Mouse (Mus musculus) heart, embryonic 12.5 days (tissue): ENCODE measurements at regions not wholly inside any gene's neighbourhood (a gene's known extent, or its start where the extent isn't known, plus 50 kb on each side); places are given as distances from the start of the nearest gene placed in this dataset.

Experiments used
- ATAC-seq: fragments of 200-750 bp; cut with Nextera tagmentation; 2 replicates; pipeline ENCODE4 v1.8.0; 2017; ENCODE audit warnings: moderate TSS enrichment, moderate library complexity; ENCODE audit not compliant: insufficient number of reproducible peaks, low FRiP score
- H3K27ac ChIP-seq: fragments of 300-500 bp; sonication (generic); 2 replicates; pipeline ENCODE4 v1.5.1; 2016; ENCODE audit warnings: mild to moderate bottlenecking, moderate library complexity; ENCODE audit not compliant: poor library complexity, severe bottlenecking
- H3K27me3 ChIP-seq: fragments of 300-500 bp; sonication (generic); replicated peaks from 2 replicates; pipeline ENCODE4 v1.6.1; 2016; ENCODE audit warnings: mild to moderate bottlenecking, moderate library complexity
- H3K36me3 ChIP-seq: fragments of 300-500 bp; sonication (generic); 2 replicates; pipeline ENCODE4 v1.6.1; 2016; ENCODE audit warnings: mild to moderate bottlenecking, moderate library complexity
- H3K4me1 ChIP-seq: fragments of 300-500 bp; sonication (generic); replicated peaks from 2 replicates; pipeline ENCODE4 v1.6.1; 2016; ENCODE audit warnings: mild to moderate bottlenecking
- H3K4me2 ChIP-seq: fragments of 300-500 bp; sonication (generic); 2 replicates; pipeline ENCODE4 v1.6.1; 2016; ENCODE audit warnings: mild to moderate bottlenecking, moderate library complexity
- H3K4me3 ChIP-seq: fragments of 300-500 bp; sonication (generic); 2 replicates; pipeline ENCODE4 v1.5.1; 2016; ENCODE audit warnings: mild to moderate bottlenecking
- H3K9ac ChIP-seq: fragments of 300-500 bp; sonication (generic); 2 replicates; pipeline ENCODE4 v1.6.1; 2016; ENCODE audit warnings: mild to moderate bottlenecking, moderate library complexity
- H3K9me3 ChIP-seq: fragments of 300-500 bp; sonication (generic); replicated peaks from 2 replicates; pipeline ENCODE4 v1.6.1; 2016; ENCODE audit warnings: mild to moderate bottlenecking, moderate library complexity
- WGBS: fragments of 180-500 bp; shearing (Covaris S2); methylation state at CpG from one replicate; pipeline ENCODE4 v1.1.7; 2016; 5-methylcytosine and 5-hydroxymethylcytosine counted together

- 39% methylated on average over 5 of the region's 5 CpGs for WGBS
Observed at GRCm38 (mm10) chr6:140278750-140279149, 145.1 kb upstream of the Plekha5 start.

GRCm38 (mm10) chr6:140270592-140270991 lies 153.3 kb upstream of the Plekha5 start:
- no peaks in the 10 kb centered on the region for H3K36me3 ChIP-seq
- H3K9me3 ChIP-seq, result no peaks in the 10 kb centered on the region
- 85% methylated on average over 6 of the region's 6 CpGs for WGBS
- no peak overlapping the region for H3K4me3 ChIP-seq
- H3K4me1 ChIP-seq, result no peaks in the 10 kb centered on the region
- H3K27me3 ChIP-seq, result no peaks in the 10 kb centered on the region
- no peak for ATAC-seq
- no peak overlapping the region for H3K9ac ChIP-seq
- H3K27ac ChIP-seq, result no peak overlapping the region
- H3K4me2 ChIP-seq, result no peak overlapping the region

More at GRCm38 (mm10) chr6:140278750-140279149, 145.1 kb upstream of the Plekha5 start:
- Histone ChIP-seq H3K36me3 (no peaks in the 10 kb centered on the region), H3K9ac (no peak overlapping the region), H3K9me3 (no peaks in the 10 kb centered on the region), H3K4me2 (no peak overlapping the region), H3K4me1 (peaks cover 19% of the 10 kb centered on the region), H3K4me3 (no peak overlapping the region), H3K27ac (no peak overlapping the region), H3K27me3 (no peaks in the 10 kb centered on the region)
- ATAC-seq, result no peak

- H3K27me3 ChIP-seq, result no peaks in the 10 kb centered on the region
- no peak for ATAC-seq
- WGBS, result 40% methylated on average over 11 of the region's 11 CpGs
- no peaks in the 10 kb centered on the region for H3K36me3 ChIP-seq
- H3K27ac ChIP-seq, result no peak overlapping the region
- no peaks in the 10 kb centered on the region for H3K9me3 ChIP-seq
- no peak overlapping the region for H3K4me2 ChIP-seq
- no peaks in the 10 kb centered on the region for H3K4me1 ChIP-seq
- H3K9ac ChIP-seq, result no peak overlapping the region
- no peak overlapping the region for H3K4me3 ChIP-seq
Observed at GRCm38 (mm10) chr6:140268315-140269070, 155.4 kb upstream of the Plekha5 start.

DNA sequence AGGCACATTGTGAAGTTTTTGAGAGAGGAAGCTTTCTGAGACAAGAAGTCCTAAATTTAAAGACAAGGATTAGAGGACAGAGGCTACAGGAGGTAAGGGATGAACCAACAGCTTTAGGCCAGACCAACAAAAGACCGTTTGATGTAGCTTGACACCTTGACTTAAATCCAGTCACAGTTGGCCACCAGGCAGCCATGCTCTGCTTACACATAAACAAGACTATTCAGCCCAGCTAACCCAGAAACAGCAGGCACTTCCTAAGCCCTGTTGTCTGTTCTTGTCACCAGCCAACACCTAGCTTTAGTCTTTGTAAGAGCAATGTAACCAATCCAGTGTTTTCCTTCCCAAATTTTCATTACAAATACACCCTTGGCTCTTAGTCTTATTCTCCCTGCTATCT lies 159.9 kb upstream of the Plekha5 start:
- Histone ChIP-seq H3K4me1 (no peaks in the 10 kb centered on the region), H3K27me3 (no peaks in the 10 kb centered on the region), H3K4me3 (no peak overlapping the region), H3K36me3 (no peaks in the 10 kb centered on the region), H3K9ac (no peak overlapping the region), H3K9me3 (no peaks in the 10 kb centered on the region), H3K4me2 (no peak overlapping the region), H3K27ac (no peak overlapping the region)
- no peak for ATAC-seq
- 30% methylated on average over 1 of the region's 1 CpGs for WGBS

- WGBS, result 79% methylated on average over 1 of the region's 1 CpGs
- Histone ChIP-seq H3K9me3 (no peaks in the 10 kb centered on the region), H3K4me3 (no peak overlapping the region), H3K4me2 (no peak overlapping the region), H3K36me3 (no peaks in the 10 kb centered on the region), H3K4me1 (no peaks in the 10 kb centered on the region), H3K9ac (no peak overlapping the region), H3K27ac (no peak overlapping the region), H3K27me3 (no peaks in the 10 kb centered on the region)
- no peak for ATAC-seq
Observed at GRCm38 (mm10) chr6:140261813-140262212, 162.0 kb upstream of the Plekha5 start.

GRCm38 (mm10) chr6:140258761-140259160 lies 165.1 kb upstream of the Plekha5 start:
- H3K9ac ChIP-seq, result no peak overlapping the region
- no peak overlapping the region for H3K27ac ChIP-seq
- ATAC-seq, result no peak
- no peaks in the 10 kb centered on the region for H3K4me1 ChIP-seq
- WGBS, result 74% methylated on average over 3 of the region's 3 CpGs
- H3K4me3 ChIP-seq, result no peak overlapping the region
- no peak overlapping the region for H3K4me2 ChIP-seq
- H3K9me3 ChIP-seq, result no peaks in the 10 kb centered on the region
- no peaks in the 10 kb centered on the region for H3K27me3 ChIP-seq
- no peaks in the 10 kb centered on the region for H3K36me3 ChIP-seq

- Histone ChIP-seq H3K27me3 (no peaks in the 10 kb centered on the region), H3K9ac (no peak overlapping the region), H3K9me3 (no peaks in the 10 kb centered on the region), H3K27ac (no peak overlapping the region), H3K4me3 (no peak overlapping the region), H3K4me1 (no peaks in the 10 kb centered on the region), H3K36me3 (no peaks in the 10 kb centered on the region), H3K4me2 (no peak overlapping the region)
- 84% methylated on average over 5 of the region's 5 CpGs for WGBS
- ATAC-seq, result no peak
Observed at GRCm38 (mm10) chr6:140258101-140258500, 165.8 kb upstream of the Plekha5 start.

DNA sequence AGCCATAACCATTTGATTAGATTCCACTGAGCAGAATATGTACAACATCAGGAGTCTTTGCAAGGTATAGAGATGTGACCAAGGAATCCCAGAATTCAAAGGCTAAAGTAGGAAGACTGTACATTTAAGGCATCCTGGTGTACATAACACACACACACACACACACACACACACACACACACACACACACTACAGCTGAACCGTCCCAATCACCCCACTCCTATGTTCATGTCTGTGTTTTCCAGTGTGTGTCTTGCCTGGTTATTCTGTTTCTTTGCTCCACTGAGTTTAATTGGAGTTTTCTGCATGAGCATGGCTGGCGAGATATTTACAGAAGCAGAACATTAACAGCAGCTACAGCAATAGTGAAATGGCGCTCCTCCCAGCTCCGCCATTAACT lies 172.3 kb upstream of the Plekha5 start:
- Histone ChIP-seq H3K4me2 (no peak overlapping the region), H3K4me3 (no peak overlapping the region), H3K27me3 (no peaks in the 10 kb centered on the region), H3K36me3 (no peaks in the 10 kb centered on the region), H3K27ac (no peak overlapping the region), H3K9ac (no peak overlapping the region), H3K9me3 (no peaks in the 10 kb centered on the region), H3K4me1 (0 out of 2 replicates have a peak, but pooled peaks cover 3% of the 10 kb centered on the region)
- 84% methylated on average over 4 of the region's 4 CpGs for WGBS
- ATAC-seq, result no peak

- H3K4me1 ChIP-seq, result no peaks in the 10 kb centered on the region
- WGBS, result 41% methylated on average over 8 of the region's 8 CpGs
- no peak overlapping the region for H3K4me3 ChIP-seq
- H3K9ac ChIP-seq, result no peak overlapping the region
- no peak overlapping the region for H3K4me2 ChIP-seq
- no peak for ATAC-seq
- H3K27ac ChIP-seq, result no peak overlapping the region
- H3K9me3 ChIP-seq, result no peaks in the 10 kb centered on the region
- H3K36me3 ChIP-seq, result no peaks in the 10 kb centered on the region
- no peaks in the 10 kb centered on the region for H3K27me3 ChIP-seq
Observed at GRCm38 (mm10) chr6:140243411-140244151, 180.3 kb upstream of the Plekha5 start.

GRCm38 (mm10) chr6:140239356-140239755 lies 184.5 kb upstream of the Plekha5 start:
- WGBS, result 85% methylated on average over 8 of the region's 8 CpGs
- Histone ChIP-seq H3K4me3 (no peak overlapping the region), H3K9me3 (no peaks in the 10 kb centered on the region), H3K27ac (no peak overlapping the region), H3K36me3 (no peaks in the 10 kb centered on the region), H3K4me2 (no peak overlapping the region), H3K4me1 (no peaks in the 10 kb centered on the region), H3K27me3 (no peaks in the 10 kb centered on the region), H3K9ac (no peak overlapping the region)
- ATAC-seq, result no peak

GRCm38 (mm10) chr6:140231537-140231936 lies 190.3 kb upstream of the Plcz1 start:
- Histone ChIP-seq H3K9ac (no peak overlapping the region), H3K4me2 (no peak overlapping the region), H3K4me3 (no peak overlapping the region), H3K4me1 (no peaks in the 10 kb centered on the region), H3K36me3 (no peaks in the 10 kb centered on the region), H3K9me3 (peaks cover 10% of the 10 kb centered on the region; the same call in 1 of the 2 replicates), H3K27me3 (no peaks in the 10 kb centered on the region), H3K27ac (no peak overlapping the region)
- WGBS, result 82% methylated on average over 4 of the region's 4 CpGs
- ATAC-seq, result no peak
